Mouse (Mus musculus): ENCODE results near the gene E030030I06Rik. TPM values are rescaled to one million over a fixed set of nuclear protein-coding genes. Genes with fewer than 3 reads are reported as not detected.
"Not testable (repeated sequence)": the region's sequence is repeated elsewhere in the genome, so short reads cannot be mapped to it uniquely, and the experiment has no call there.

Gene E030030I06Rik
- polyA plus RNA-seq, 1 experiment from 2014 or later, result 16.6 TPM

- H3K4me1 ChIP-seq (replicated peaks; ENCODE audit: control insufficient read depth, insufficient read depth, low read length), result peaks cover 5% of the 10 kb centered on the region
- DNase-seq (ENCODE audit: low spot score), result peak; percentile 31
- H3K27me3 ChIP-seq (ENCODE audit: control insufficient read depth, insufficient read depth, low read length), result peaks cover 45% of the 10 kb centered on the region
Observed at GRCm38 (mm10) chr10:22154871-22155799, 6.1 kb upstream of the E030030I06Rik start.

GRCm38 (mm10) chr10:22154127-22154526, 5.1 kb upstream of the E030030I06Rik start:
- peak overlapping the region; percentile 25 for H3K4me3 ChIP-seq (ENCODE audit: low read depth, low read length)
- H3K9me3 ChIP-seq (ENCODE audit: control insufficient read depth, low read length); H3K36me3 ChIP-seq (ENCODE audit: control insufficient read depth, insufficient read depth, low read length); H3K27ac ChIP-seq (ENCODE audit: low read depth, low read length); H3K9ac ChIP-seq (ENCODE audit: low read depth, low read length); H3K4me1 ChIP-seq (replicated peaks; ENCODE audit: control insufficient read depth, insufficient read depth, low read length); ATAC-seq (ENCODE audit: low FRiP score): not testable (repeated sequence)
- peaks cover 42% of the 10 kb centered on the region for H3K27me3 ChIP-seq (ENCODE audit: control insufficient read depth, insufficient read depth, low read length)
- peak overlapping the region; percentile 50 for H3K4me2 ChIP-seq (replicated peaks; ENCODE audit: low read depth, low read length)
- under 1% methylated on average over 37 of the region's 38 CpGs for WGBS
- DNase-seq (ENCODE audit: low spot score), result peak; percentile 72

More at GRCm38 (mm10) chr10:22154871-22155799, 6.1 kb upstream of the E030030I06Rik start:
- no peak for ATAC-seq (ENCODE audit: low FRiP score)
- no peaks in the 10 kb centered on the region for H3K9me3 ChIP-seq (ENCODE audit: control insufficient read depth, low read length)
- 3% methylated on average over 3 of the region's 3 CpGs for WGBS
- no peak overlapping the region for H3K4me2 ChIP-seq (replicated peaks; ENCODE audit: low read depth, low read length)
- no peaks in the 10 kb centered on the region for H3K36me3 ChIP-seq (ENCODE audit: control insufficient read depth, insufficient read depth, low read length)
- no peak overlapping the region for H3K9ac ChIP-seq (ENCODE audit: low read depth, low read length)
- no peak overlapping the region for H3K4me3 ChIP-seq (ENCODE audit: low read depth, low read length)
- no peak overlapping the region for H3K27ac ChIP-seq (ENCODE audit: low read depth, low read length)

- not testable (repeated sequence) for H3K9me3 ChIP-seq (ENCODE audit: control insufficient read depth, low read length); H3K4me3 ChIP-seq (ENCODE audit: low read depth, low read length); H3K36me3 ChIP-seq (ENCODE audit: control insufficient read depth, insufficient read depth, low read length); H3K27ac ChIP-seq (ENCODE audit: low read depth, low read length); H3K4me1 ChIP-seq (replicated peaks; ENCODE audit: control insufficient read depth, insufficient read depth, low read length); H3K9ac ChIP-seq (ENCODE audit: low read depth, low read length); ATAC-seq (ENCODE audit: low FRiP score); H3K4me2 ChIP-seq (replicated peaks; ENCODE audit: low read depth, low read length)
- WGBS, result 5% methylated on average over 7 of the region's 7 CpGs
- H3K27me3 ChIP-seq (ENCODE audit: control insufficient read depth, insufficient read depth, low read length), result peaks cover 39% of the 10 kb centered on the region
- DNase-seq (ENCODE audit: low spot score), result peak; percentile 36
Observed at GRCm38 (mm10) chr10:22153147-22153690, 4.1 kb upstream of the E030030I06Rik start.

- not testable (repeated sequence) for H3K4me2 ChIP-seq (replicated peaks; ENCODE audit: low read depth, low read length)
- 3% methylated on average over 11 of the region's 11 CpGs for WGBS
Observed at GRCm38 (mm10) chr10:22151863-22152640, 3.0 kb upstream of the E030030I06Rik start.

GRCm38 (mm10) chr10:22151056-22151862, 2.2 kb upstream of the E030030I06Rik start:
- H3K9ac ChIP-seq (ENCODE audit: low read depth, low read length); H3K27ac ChIP-seq (ENCODE audit: low read depth, low read length); ATAC-seq (ENCODE audit: low FRiP score); DNase-seq (ENCODE audit: low spot score); H3K36me3 ChIP-seq (ENCODE audit: control insufficient read depth, insufficient read depth, low read length); H3K4me1 ChIP-seq (replicated peaks; ENCODE audit: control insufficient read depth, insufficient read depth, low read length); H3K9me3 ChIP-seq (ENCODE audit: control insufficient read depth, low read length): not testable (repeated sequence)
- Histone ChIP-seq H3K4me2 (replicated peaks; ENCODE audit: low read depth, low read length) (peak overlapping the region; percentile 28; the same call in 1 of the 2 replicates), H3K4me3 (ENCODE audit: low read depth, low read length) (0 out of 2 replicates have a peak overlapping the region, but pooled peaks have one; percentile 8), H3K27me3 (ENCODE audit: control insufficient read depth, insufficient read depth, low read length) (peaks cover 30% of the 10 kb centered on the region)
- WGBS, result 1% methylated on average over 48 of the region's 55 CpGs

More at GRCm38 (mm10) chr10:22151863-22152640, 3.0 kb upstream of the E030030I06Rik start:
- H3K36me3 ChIP-seq (ENCODE audit: control insufficient read depth, insufficient read depth, low read length); ATAC-seq (ENCODE audit: low FRiP score); H3K4me3 ChIP-seq (ENCODE audit: low read depth, low read length); H3K9ac ChIP-seq (ENCODE audit: low read depth, low read length); H3K9me3 ChIP-seq (ENCODE audit: control insufficient read depth, low read length); H3K4me1 ChIP-seq (replicated peaks; ENCODE audit: control insufficient read depth, insufficient read depth, low read length); H3K27ac ChIP-seq (ENCODE audit: low read depth, low read length): not testable (repeated sequence)
- peaks cover 37% of the 10 kb centered on the region for H3K27me3 ChIP-seq (ENCODE audit: control insufficient read depth, insufficient read depth, low read length)
- peak; percentile 54 for DNase-seq (ENCODE audit: low spot score)

- peaks cover 23% of the 10 kb centered on the region for H3K27me3 ChIP-seq (ENCODE audit: control insufficient read depth, insufficient read depth, low read length)
- H3K36me3 ChIP-seq (ENCODE audit: control insufficient read depth, insufficient read depth, low read length), result no peaks in the 10 kb centered on the region
- WGBS, result under 1% methylated on average over 27 of the region's 27 CpGs
- no peaks in the 10 kb centered on the region for H3K9me3 ChIP-seq (ENCODE audit: control insufficient read depth, low read length)
- no peak overlapping the region for H3K9ac ChIP-seq (ENCODE audit: low read depth, low read length)
- H3K27ac ChIP-seq (ENCODE audit: low read depth, low read length), result no peak overlapping the region
- ATAC-seq (ENCODE audit: low FRiP score), result no peak
- H3K4me2 ChIP-seq (replicated peaks; ENCODE audit: low read depth, low read length), result peak overlapping the region; percentile 94
- H3K4me1 ChIP-seq (replicated peaks; ENCODE audit: control insufficient read depth, insufficient read depth, low read length), result peaks cover 7% of the 10 kb centered on the region
- DNase-seq (ENCODE audit: low spot score), result peak; percentile 63
- H3K4me3 ChIP-seq (ENCODE audit: low read depth, low read length), result peak overlapping the region; percentile 65; the same call in 1 of the 2 replicates
Observed at GRCm38 (mm10) chr10:22150593-22150992, 1.5 kb upstream of the E030030I06Rik start.

- ATAC-seq (ENCODE audit: low FRiP score), result 0 out of 2 replicates have a peak, but pooled peaks have one; percentile 15
- peaks cover 19% of the 10 kb centered on the region for H3K27me3 ChIP-seq (ENCODE audit: control insufficient read depth, insufficient read depth, low read length)
- H3K36me3 ChIP-seq (ENCODE audit: control insufficient read depth, insufficient read depth, low read length), result no peaks in the 10 kb centered on the region
- H3K9ac ChIP-seq (ENCODE audit: low read depth, low read length), result no peak overlapping the region; the same call in 1 of the 2 replicates
- DNase-seq (ENCODE audit: low spot score), result peak; percentile 67
- H3K4me1 ChIP-seq (replicated peaks; ENCODE audit: control insufficient read depth, insufficient read depth, low read length), result peaks cover 7% of the 10 kb centered on the region
- peak overlapping the region; percentile 94 for H3K4me2 ChIP-seq (replicated peaks; ENCODE audit: low read depth, low read length)
- WGBS, result under 1% methylated on average over 50 of the region's 50 CpGs
- H3K27ac ChIP-seq (ENCODE audit: low read depth, low read length), result no peak overlapping the region
- no peaks in the 10 kb centered on the region for H3K9me3 ChIP-seq (ENCODE audit: control insufficient read depth, low read length)
- peak overlapping the region; percentile 65 for H3K4me3 ChIP-seq (ENCODE audit: low read depth, low read length)
Observed at GRCm38 (mm10) chr10:22149691-22150465, 808 bp upstream of the E030030I06Rik start.

Measured in hindbrain, embryonic 11.5 days (tissue).